Mouse (Mus musculus): ENCODE data around the gene Hexim2. TPM values are rescaled to one million over a fixed set of nuclear protein-coding genes. Genes with fewer than 3 reads are reported as not detected.

The Hexim2 gene
- total RNA-seq, 2 experiments from 2014 or later = 2.0 to 3.6 TPM

DNA sequence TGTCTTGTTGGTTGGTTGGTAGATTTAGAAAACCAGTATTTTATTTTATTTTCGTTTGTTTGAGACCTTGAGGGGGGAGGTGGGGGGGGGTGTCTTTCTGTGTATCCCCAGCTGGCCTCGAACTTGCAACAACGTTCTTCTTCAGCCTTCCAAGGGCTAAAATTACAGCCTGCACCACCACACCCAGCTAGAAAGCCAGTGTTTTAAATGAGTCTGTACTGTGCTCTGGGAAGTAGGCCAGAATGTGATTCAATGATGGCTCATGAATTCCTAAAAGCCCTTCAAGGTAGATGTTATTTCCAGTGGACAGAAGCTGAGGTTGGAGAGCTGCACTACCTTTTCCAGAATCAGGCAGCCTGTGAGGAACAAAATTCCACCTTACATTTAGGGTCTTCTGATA lies 2.0 kb downstream of the Hexim2 start:
- DNase-seq = no peak
- intact Hi-C loops (cut with DNase I) = no loop called here
- H3K27ac ChIP-seq = peak overlapping the region; percentile 100
- H3K4me3 ChIP-seq = no peak overlapping the region
- no peak for TF ChIP-seq CTCF (IDR thresholded peaks at IDR 0.05)

DNA sequence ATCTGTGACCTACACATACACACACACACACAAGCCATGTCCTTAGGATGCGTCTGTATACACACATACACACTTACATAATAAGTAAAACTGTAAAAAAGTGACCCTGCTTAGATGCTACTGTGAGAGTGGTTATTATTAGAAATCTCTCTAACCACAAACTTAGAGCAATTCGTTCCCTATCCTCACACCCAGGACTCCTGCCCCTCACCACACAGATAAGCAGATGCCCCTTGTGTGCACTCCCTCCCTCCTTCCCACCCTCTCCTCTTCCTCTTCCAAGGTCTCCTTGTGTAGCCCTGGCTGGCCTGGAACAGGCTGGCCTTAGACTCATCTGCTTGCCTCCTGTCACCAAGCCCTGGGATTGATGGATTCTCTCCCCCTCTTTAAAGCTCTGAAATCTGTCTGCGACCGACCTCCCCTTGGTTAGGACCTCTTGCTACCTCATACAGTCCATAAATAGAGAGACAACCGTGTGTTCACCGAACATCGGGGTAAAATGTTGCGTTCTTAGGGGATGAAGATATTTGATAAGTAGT lies 3.9 kb downstream of the Hexim2 start:
- TF ChIP-seq CTCF (IDR thresholded peaks at IDR 0.05) = no peak
- H3K4me3 ChIP-seq = no peak overlapping the region
- H3K27ac ChIP-seq = no peak overlapping the region
- intact Hi-C loops (cut with DNase I) = no loop called here
- no peak for DNase-seq

- Histone ChIP-seq H3K27ac (peak overlapping the region; percentile 84), H3K4me3 (no peak overlapping the region)
- intact Hi-C loops (cut with DNase I) = loop anchor here (5.0 kb wide), 1 partner anchor 38 kb away; the partner anchor contains the start of genes Acbd4 and Plcd3
- no peak for DNase-seq
- no peak for TF ChIP-seq CTCF (IDR thresholded peaks at IDR 0.05)
Observed at GRCm38 (mm10) chr11:103139951-103140762, 7.9 kb downstream of the Hexim2 start.

DNA sequence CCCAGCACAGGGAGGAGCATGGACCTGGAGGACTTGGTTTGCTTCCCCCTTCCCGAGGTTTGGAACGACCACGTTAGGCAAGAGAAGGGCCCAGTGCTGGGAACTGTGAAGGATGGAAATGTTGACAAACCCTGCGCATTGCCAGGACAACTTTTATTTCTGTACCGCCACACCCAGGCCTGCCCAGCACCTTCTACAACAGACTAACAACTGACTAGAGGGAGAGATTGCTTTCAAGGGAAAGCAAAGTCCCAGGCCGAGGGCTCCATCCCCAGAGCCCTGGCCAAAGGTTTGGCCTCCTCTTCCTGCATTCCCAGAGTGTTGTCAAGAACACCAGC lies 8.5 kb downstream of the Hexim2 start:
- peak overlapping the region; percentile 6; the same call in 1 of the 2 replicates for H3K4me3 ChIP-seq
- peak; percentile 60 for DNase-seq
- no peak for TF ChIP-seq CTCF (IDR thresholded peaks at IDR 0.05)
- peak overlapping the region; percentile 84 for H3K27ac ChIP-seq
- intact Hi-C loops (cut with DNase I) = loop anchor here (5.0 kb wide), 1 partner anchor 38 kb away; the partner anchor contains the start of genes Acbd4 and Plcd3

DNA sequence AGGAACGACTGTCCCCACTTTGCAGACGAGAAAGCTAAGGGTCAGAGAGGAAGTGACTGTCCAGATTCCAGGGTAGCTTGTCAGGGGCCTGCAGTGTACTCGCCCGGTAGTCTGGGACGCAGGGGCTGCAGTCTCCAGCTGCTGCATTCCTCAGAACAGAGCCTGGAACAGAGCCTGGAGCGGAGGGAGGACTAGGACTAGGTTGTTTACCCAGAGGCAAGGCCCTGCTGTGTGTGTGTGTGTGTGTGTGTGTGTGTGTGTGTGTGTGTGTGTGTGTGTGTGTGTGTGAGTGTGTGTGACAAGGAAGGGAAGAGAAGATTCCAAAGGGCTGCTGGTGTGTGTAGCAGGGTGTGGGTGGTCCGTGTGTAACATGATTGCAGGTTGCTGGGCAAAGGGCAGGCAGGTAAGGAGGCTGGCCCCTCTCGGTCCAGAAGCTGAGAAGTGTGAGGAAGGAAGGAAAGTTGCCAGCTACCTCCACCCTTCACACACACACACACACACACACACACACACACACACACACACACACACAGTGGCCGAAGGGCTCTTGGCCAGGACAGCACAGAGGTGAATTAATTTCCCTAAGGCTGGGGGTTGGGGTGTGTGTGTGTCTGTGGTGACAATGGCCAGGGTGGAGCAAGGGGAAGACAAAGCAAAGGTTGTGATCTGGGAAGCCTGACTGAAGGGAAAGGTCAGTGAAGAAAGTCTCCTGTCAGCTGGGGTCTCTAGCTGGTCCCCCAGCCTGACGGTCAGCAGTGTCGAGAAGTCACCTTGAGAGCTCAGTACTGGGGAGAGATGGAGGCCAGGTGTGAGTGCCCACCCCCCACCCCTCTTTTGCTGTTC lies 9.1 kb downstream of the Hexim2 start:
- intact Hi-C loops (cut with DNase I) = loop anchor here (5.0 kb wide), 1 partner anchor 39 kb away; the partner anchor contains the start of genes Acbd4 and Plcd3
- TF ChIP-seq CTCF (IDR thresholded peaks at IDR 0.05) = no peak
- Histone ChIP-seq H3K27ac (peak overlapping the region; percentile 84), H3K4me3 (peak overlapping the region; percentile 32)
- peak; percentile 79 for DNase-seq

DNA sequence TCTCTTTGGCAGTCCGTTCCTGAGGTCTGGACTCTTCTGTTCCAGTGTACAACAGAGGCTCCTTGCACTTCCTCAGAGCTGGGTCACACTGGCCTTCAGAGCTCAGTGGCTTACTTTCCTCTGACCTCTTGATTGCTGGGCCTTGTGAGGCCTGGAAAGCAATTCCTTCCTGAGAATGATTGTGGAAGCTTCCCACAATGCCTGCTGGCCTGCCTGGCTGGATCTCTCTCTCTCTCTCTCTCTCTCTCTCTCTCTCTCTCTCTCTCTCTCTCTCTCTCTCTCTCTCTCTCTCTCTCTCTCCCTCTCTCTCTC lies 9.7 kb downstream of the Hexim2 start:
- no peak for DNase-seq
- Histone ChIP-seq H3K4me3 (peak overlapping the region; percentile 32), H3K27ac (peak overlapping the region; percentile 84)
- intact Hi-C loops (cut with DNase I) = loop anchor here (5.0 kb wide), 1 partner anchor 40 kb away; the partner anchor contains the start of genes Acbd4 and Plcd3
- no peak for TF ChIP-seq CTCF (IDR thresholded peaks at IDR 0.05)

DNA sequence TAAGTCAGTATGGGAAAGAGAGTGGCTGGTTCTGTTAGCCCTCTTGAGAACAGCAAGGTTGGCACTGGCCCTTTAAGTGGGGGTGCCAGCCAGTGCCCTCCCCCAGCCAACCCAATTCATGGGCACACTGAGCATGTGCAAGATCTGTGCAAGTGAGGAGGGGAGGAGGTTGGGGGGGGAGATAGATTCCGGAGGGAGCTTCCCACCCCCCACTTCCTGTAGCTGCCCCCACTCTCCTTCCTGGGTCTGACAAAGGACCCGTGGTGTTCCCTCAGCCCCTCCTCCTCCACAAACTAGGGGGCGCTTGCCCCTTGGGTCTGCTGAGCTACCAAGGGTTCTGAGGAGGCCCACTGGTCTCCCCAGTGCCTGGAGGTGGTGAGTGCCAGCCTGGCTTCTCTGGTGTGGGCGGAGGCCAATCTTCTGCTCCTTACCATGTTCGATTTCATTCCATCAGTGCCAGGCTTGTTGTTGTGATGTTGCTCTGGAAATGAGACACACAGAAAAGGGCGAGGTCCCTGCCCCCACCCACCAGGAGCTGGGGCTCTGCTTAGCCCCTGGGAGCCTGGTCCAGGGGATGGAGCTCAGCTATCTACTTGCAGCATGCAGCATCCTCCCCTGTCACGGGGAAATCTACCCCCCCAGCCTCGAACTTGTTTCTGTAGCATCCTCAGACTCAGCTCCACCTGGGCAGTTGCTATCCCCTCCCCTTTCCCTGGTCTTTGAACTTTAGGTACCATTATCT lies 10.4 kb downstream of the Hexim2 start:
- peak overlapping the region; percentile 84 for H3K27ac ChIP-seq
- TF ChIP-seq CTCF (IDR thresholded peaks at IDR 0.05) = no peak
- DNase-seq = peak; percentile 71
- H3K4me3 ChIP-seq = peak overlapping the region; percentile 52
- intact Hi-C loops (cut with DNase I) = loop anchor here (5.0 kb wide), 1 partner anchor 40 kb away; the partner anchor contains the start of genes Acbd4 and Plcd3

GRCm38 (mm10) chr11:103144309-103145285 lies 12.4 kb downstream of the Hexim2 start:
- H3K27ac ChIP-seq = 0 out of 2 replicates have a peak overlapping the region, but pooled peaks have one; percentile 13
- TF ChIP-seq CTCF (IDR thresholded peaks at IDR 0.05) = no peak
- H3K4me3 ChIP-seq = no peak overlapping the region
- DNase-seq = no peak
- intact Hi-C loops (cut with DNase I) = loop anchor here (5.0 kb wide), 1 partner anchor 42 kb away; the partner anchor contains the start of genes Acbd4 and Plcd3

DNA sequence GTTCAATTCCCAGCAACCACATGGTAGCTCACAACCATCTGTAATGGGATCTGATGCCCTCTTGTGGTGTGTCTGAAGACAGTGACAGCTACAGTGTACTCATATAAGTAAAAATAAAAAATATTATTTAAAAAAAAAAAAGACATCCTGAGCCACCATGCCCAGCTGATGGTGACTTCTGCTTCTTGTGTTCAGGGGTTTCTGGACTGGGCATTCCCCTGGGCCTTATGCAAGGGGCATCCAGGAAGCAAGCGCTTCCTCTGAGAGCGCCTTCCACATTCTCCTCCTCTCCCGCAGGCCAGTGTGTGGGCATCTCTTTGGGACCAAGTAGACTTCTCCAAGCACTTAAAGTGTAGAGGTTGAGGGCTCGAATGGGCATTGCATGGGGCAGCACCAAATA lies 14.2 kb downstream of the Hexim2 start:
- Histone ChIP-seq H3K4me3 (no peak overlapping the region), H3K27ac (no peak overlapping the region)
- intact Hi-C loops (cut with DNase I) = no loop called here
- DNase-seq = no peak
- TF ChIP-seq CTCF (IDR thresholded peaks at IDR 0.05) = no peak

- no peak overlapping the region for H3K27ac ChIP-seq
- no peak for TF ChIP-seq CTCF (IDR thresholded peaks at IDR 0.05)
- no peak overlapping the region for H3K4me3 ChIP-seq
- intact Hi-C loops (cut with DNase I) = no loop called here
- no peak for DNase-seq
Observed at GRCm38 (mm10) chr11:103147766-103148165, 15.5 kb downstream of the Hexim2 start.

DNA sequence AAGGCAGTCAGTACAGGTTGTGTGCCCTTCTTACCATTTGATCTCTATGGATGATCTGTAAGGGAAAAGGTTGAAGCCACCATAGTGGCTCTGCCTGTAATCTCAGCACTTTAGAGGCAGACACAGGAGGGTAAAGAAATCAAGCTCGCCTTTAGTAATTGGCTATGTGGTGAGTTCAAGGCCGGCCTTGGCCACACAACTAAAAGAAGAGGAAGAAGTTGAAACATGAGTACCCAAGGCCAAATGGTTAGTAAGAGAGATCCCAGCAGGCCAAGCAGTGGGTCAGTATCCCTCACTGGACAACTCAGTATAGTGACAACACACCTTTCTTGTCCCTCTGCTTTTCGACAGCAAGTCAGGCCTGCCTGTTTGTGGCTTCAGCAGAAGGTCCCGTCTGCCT lies 17.5 kb downstream of the Hexim2 start:
- H3K27ac ChIP-seq = no peak overlapping the region
- TF ChIP-seq CTCF (IDR thresholded peaks at IDR 0.05) = no peak
- intact Hi-C loops (cut with DNase I) = no loop called here
- no peak for DNase-seq
- H3K4me3 ChIP-seq = no peak overlapping the region
